Mouse (Mus musculus): Measurements from ENCODE around the gene C1qb. TPM values are rescaled to one million over a fixed set of nuclear protein-coding genes. Genes with fewer than 3 reads are reported as not detected.
A peak's percentile ranks its signal among the peaks of the same experiment; 100 is the strongest.

The C1qb gene
- polyA plus RNA-seq, 1 experiment from 2014 or later = 46.0 TPM

- TF ChIP-seq CTCF (IDR thresholded peaks at IDR 0.05; ENCODE audit: low read depth) = peak; percentile 52
- 22% methylated on average over 5 of the region's 5 CpGs for WGBS
- no peak overlapping the region for H3K4me2 ChIP-seq
- no peak overlapping the region for H3K9ac ChIP-seq
- ATAC-seq (ENCODE audit: insufficient read depth) (no peak), DNase-seq (peak; percentile 68)
- no peaks in the 10 kb centered on the region for H3K36me3 ChIP-seq (ENCODE audit: insufficient read depth)
- no peaks in the 10 kb centered on the region for H3K9me3 ChIP-seq (ENCODE audit: low read depth, low read length)
- H3K27ac ChIP-seq (ENCODE audit: low read depth) = no peak overlapping the region
- peaks cover 1% of the 10 kb centered on the region for H3K27me3 ChIP-seq (ENCODE audit: insufficient read depth, low read length)
- no peak overlapping the region for H3K4me3 ChIP-seq (ENCODE audit: low read depth, low read length)
- H3K4me1 ChIP-seq (ENCODE audit: insufficient read depth) = no peaks in the 10 kb centered on the region
These were observed 7.4 kb downstream of the C1qb start for GRCm38 (mm10) chr4:136878601-136879000.

- H3K36me3 ChIP-seq (ENCODE audit: insufficient read depth) = no peaks in the 10 kb centered on the region
- no peak for TF ChIP-seq CTCF (IDR thresholded peaks at IDR 0.05; ENCODE audit: low read depth)
- H3K4me3 ChIP-seq (ENCODE audit: low read depth, low read length) = no peak overlapping the region
- no peak overlapping the region for H3K4me2 ChIP-seq
- no peak overlapping the region for H3K9ac ChIP-seq
- H3K9me3 ChIP-seq (ENCODE audit: low read depth, low read length) = no peaks in the 10 kb centered on the region
- 32% methylated on average over 8 of the region's 8 CpGs for WGBS
- H3K27me3 ChIP-seq (ENCODE audit: insufficient read depth, low read length) = no peaks in the 10 kb centered on the region; the same call in 1 of the 2 replicates
- 0 out of 2 replicates have a peak, but pooled peaks have one; percentile 24 for ATAC-seq (ENCODE audit: insufficient read depth)
- no peaks in the 10 kb centered on the region for H3K4me1 ChIP-seq (ENCODE audit: insufficient read depth)
- no peak overlapping the region for H3K27ac ChIP-seq (ENCODE audit: low read depth)
- no peak for DNase-seq
These were observed 7.8 kb downstream of the C1qb start for GRCm38 (mm10) chr4:136878171-136878570.

DNA sequence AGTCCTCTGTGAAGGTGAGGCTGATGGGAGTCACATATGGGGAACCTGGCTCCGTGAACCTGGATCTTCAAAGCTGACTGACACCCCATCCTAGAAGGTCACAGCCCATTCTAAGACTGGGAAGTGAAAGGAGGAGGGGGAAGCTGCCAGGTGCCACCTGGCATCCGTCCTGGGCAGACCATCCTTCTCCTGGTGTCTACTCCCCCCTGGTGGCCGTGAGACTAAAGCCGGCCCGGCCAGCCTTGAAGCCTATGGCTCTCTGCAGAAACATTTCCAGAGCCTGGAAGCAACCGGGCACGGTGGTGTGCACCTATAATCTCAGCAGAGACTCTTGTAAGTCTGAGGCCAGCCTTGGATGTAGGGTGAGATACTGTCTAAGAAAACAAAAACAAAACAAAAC is 9.0 kb downstream of the C1qb start:
- H3K27ac ChIP-seq (ENCODE audit: low read depth) = no peak overlapping the region
- peak; percentile 78 for TF ChIP-seq CTCF (IDR thresholded peaks at IDR 0.05; ENCODE audit: low read depth)
- H3K4me3 ChIP-seq (ENCODE audit: low read depth, low read length) = no peak overlapping the region
- 13% methylated on average over 7 of the region's 7 CpGs for WGBS
- H3K36me3 ChIP-seq (ENCODE audit: insufficient read depth) = no peaks in the 10 kb centered on the region
- no peaks in the 10 kb centered on the region for H3K4me1 ChIP-seq (ENCODE audit: insufficient read depth)
- no peaks in the 10 kb centered on the region; the same call in 1 of the 2 replicates for H3K27me3 ChIP-seq (ENCODE audit: insufficient read depth, low read length)
- ATAC-seq (ENCODE audit: insufficient read depth) (no peak; the same call in 1 of the 2 replicates), DNase-seq (peak; percentile 70)
- no peak overlapping the region for H3K4me2 ChIP-seq
- no peaks in the 10 kb centered on the region for H3K9me3 ChIP-seq (ENCODE audit: low read depth, low read length)
- no peak overlapping the region for H3K9ac ChIP-seq

- DNase-seq = no peak
- Histone ChIP-seq H3K4me3 (ENCODE audit: low read depth, low read length) (no peak overlapping the region), H3K4me2 (no peak overlapping the region), H3K36me3 (ENCODE audit: insufficient read depth) (no peaks in the 10 kb centered on the region), H3K27me3 (ENCODE audit: insufficient read depth, low read length) (no peaks in the 10 kb centered on the region; the same call in 1 of the 2 replicates), H3K9ac (no peak overlapping the region), H3K9me3 (ENCODE audit: low read depth, low read length) (no peaks in the 10 kb centered on the region), H3K4me1 (ENCODE audit: insufficient read depth) (no peaks in the 10 kb centered on the region), H3K27ac (ENCODE audit: low read depth) (no peak overlapping the region)
- WGBS = 88% methylated on average over 14 of the region's 14 CpGs
- no peak for TF ChIP-seq CTCF (IDR thresholded peaks at IDR 0.05; ENCODE audit: low read depth)
- ATAC-seq (ENCODE audit: insufficient read depth) = no peak
These were observed 11.0 kb downstream of the C1qb start for GRCm38 (mm10) chr4:136875012-136875411.

GRCm38 (mm10) chr4:136868371-136868770 is 17.6 kb downstream of the C1qb start:
- ATAC-seq (ENCODE audit: insufficient read depth) (no peak), DNase-seq (peak; percentile 17)
- WGBS = 66% methylated on average over 6 of the region's 6 CpGs
- H3K27me3 ChIP-seq (ENCODE audit: insufficient read depth, low read length) = no peaks in the 10 kb centered on the region; the same call in 1 of the 2 replicates
- no peaks in the 10 kb centered on the region for H3K4me1 ChIP-seq (ENCODE audit: insufficient read depth)
- no peak overlapping the region for H3K9ac ChIP-seq
- H3K9me3 ChIP-seq (ENCODE audit: low read depth, low read length) = no peaks in the 10 kb centered on the region
- H3K4me3 ChIP-seq (ENCODE audit: low read depth, low read length) = no peak overlapping the region
- H3K36me3 ChIP-seq (ENCODE audit: insufficient read depth) = no peaks in the 10 kb centered on the region
- no peak overlapping the region for H3K4me2 ChIP-seq
- TF ChIP-seq CTCF (IDR thresholded peaks at IDR 0.05; ENCODE audit: low read depth) = no peak
- H3K27ac ChIP-seq (ENCODE audit: low read depth) = no peak overlapping the region

- ATAC-seq (ENCODE audit: insufficient read depth) (no peak), DNase-seq (peak; percentile 69)
- no peaks in the 10 kb centered on the region for H3K4me1 ChIP-seq (ENCODE audit: insufficient read depth)
- TF ChIP-seq CTCF (IDR thresholded peaks at IDR 0.05; ENCODE audit: low read depth) = no peak
- 13% methylated on average over 11 of the region's 12 CpGs for WGBS
- H3K9ac ChIP-seq = no peak overlapping the region
- no peak overlapping the region for H3K27ac ChIP-seq (ENCODE audit: low read depth)
- H3K27me3 ChIP-seq (ENCODE audit: insufficient read depth, low read length) = no peaks in the 10 kb centered on the region; the same call in 1 of the 2 replicates
- H3K4me2 ChIP-seq = no peak overlapping the region
- H3K36me3 ChIP-seq (ENCODE audit: insufficient read depth) = no peaks in the 10 kb centered on the region
- no peaks in the 10 kb centered on the region for H3K9me3 ChIP-seq (ENCODE audit: low read depth, low read length)
- H3K4me3 ChIP-seq (ENCODE audit: low read depth, low read length) = no peak overlapping the region
These were observed 18.2 kb downstream of the C1qb start for GRCm38 (mm10) chr4:136867690-136868345.

- Histone ChIP-seq H3K4me2 (no peak overlapping the region), H3K9me3 (ENCODE audit: low read depth, low read length) (no peaks in the 10 kb centered on the region), H3K27me3 (ENCODE audit: insufficient read depth, low read length) (no peaks in the 10 kb centered on the region; the same call in 1 of the 2 replicates), H3K36me3 (ENCODE audit: insufficient read depth) (no peaks in the 10 kb centered on the region), H3K9ac (no peak overlapping the region), H3K27ac (ENCODE audit: low read depth) (no peak overlapping the region), H3K4me1 (ENCODE audit: insufficient read depth) (peaks cover 4% of the 10 kb centered on the region; the same call in 1 of the 2 replicates), H3K4me3 (ENCODE audit: low read depth, low read length) (no peak overlapping the region)
- ATAC-seq (ENCODE audit: insufficient read depth) (no peak), DNase-seq (no peak)
- no peak for TF ChIP-seq CTCF (IDR thresholded peaks at IDR 0.05; ENCODE audit: low read depth)
- WGBS = 60% methylated on average over 5 of the region's 5 CpGs
These were observed 20.5 kb downstream of the C1qb start for GRCm38 (mm10) chr4:136865531-136865930.

All from lung, embryonic 14.5 days (tissue).